Mouse (Mus musculus) heart, embryonic 15.5 days (tissue): ENCODE measurements around the gene Ppm1h. TPM values are rescaled to one million over a fixed set of nuclear protein-coding genes. Genes with fewer than 3 reads are reported as not detected.

Source experiments
- ATAC-seq: fragments of 200-750 bp; cut with Nextera tagmentation; replicated peaks from 2 replicates; pipeline ENCODE4 v1.8.0; 2017; ENCODE audit warnings: low read depth, moderate TSS enrichment; ENCODE audit not compliant: insufficient number of reproducible peaks, insufficient read depth, low FRiP score
- H3K27ac ChIP-seq: fragments of 300-500 bp; sonication (generic); 2 replicates; pipeline ENCODE4 v1.5.1; 2015; ENCODE audit warnings: mild to moderate bottlenecking, inconsistent platforms
- H3K27me3 ChIP-seq: fragments of 300-500 bp; sonication (generic); 2 replicates; pipeline ENCODE4 v1.6.1; 2015; ENCODE audit warnings: inconsistent platforms
- H3K36me3 ChIP-seq: fragments of 300-500 bp; sonication (generic); 2 replicates; pipeline ENCODE4 v1.6.1; 2015; ENCODE audit warnings: mild to moderate bottlenecking, inconsistent platforms
- H3K4me1 ChIP-seq: fragments of 300-500 bp; sonication (generic); replicated peaks from 2 replicates; pipeline ENCODE4 v1.6.1; 2015; ENCODE audit warnings: inconsistent platforms
- H3K4me2 ChIP-seq: fragments of 300-500 bp; sonication (generic); 2 replicates; pipeline ENCODE4 v1.6.1; 2015; ENCODE audit warnings: inconsistent platforms, mild to moderate bottlenecking, moderate library complexity
- H3K4me3 ChIP-seq: fragments of 300-500 bp; sonication (generic); 2 replicates; pipeline ENCODE4 v1.5.1; 2015; ENCODE audit warnings: mild to moderate bottlenecking, inconsistent platforms
- H3K9ac ChIP-seq: fragments of 300-500 bp; sonication (generic); 2 replicates; pipeline ENCODE4 v1.6.1; 2015; ENCODE audit warnings: mild to moderate bottlenecking, inconsistent platforms
- H3K9me3 ChIP-seq: fragments of 300-500 bp; sonication (generic); replicated peaks from 2 replicates; pipeline ENCODE4 v1.6.1; 2016; ENCODE audit warnings: inconsistent platforms
- WGBS: fragments of 180-500 bp; shearing (Covaris S2); methylation state at CpG from one replicate; pipeline ENCODE4 v1.1.7; 2015; ENCODE audit warnings: mixed read lengths; 5-methylcytosine and 5-hydroxymethylcytosine counted together
- polyA plus RNA-seq: library from polyadenylated mRNA; unstranded; fragments of >200 nt; fragmentation: Nextera tagmentation; extraction: Ambion mirVana; gene quantifications from 2 replicates; pipeline ENCODE4 v1.2.1, GENCODE M21; 2015

The Ppm1h gene
- polyA plus RNA-seq, 1 experiment from 2014 or later, result 4.2 TPM

DNA sequence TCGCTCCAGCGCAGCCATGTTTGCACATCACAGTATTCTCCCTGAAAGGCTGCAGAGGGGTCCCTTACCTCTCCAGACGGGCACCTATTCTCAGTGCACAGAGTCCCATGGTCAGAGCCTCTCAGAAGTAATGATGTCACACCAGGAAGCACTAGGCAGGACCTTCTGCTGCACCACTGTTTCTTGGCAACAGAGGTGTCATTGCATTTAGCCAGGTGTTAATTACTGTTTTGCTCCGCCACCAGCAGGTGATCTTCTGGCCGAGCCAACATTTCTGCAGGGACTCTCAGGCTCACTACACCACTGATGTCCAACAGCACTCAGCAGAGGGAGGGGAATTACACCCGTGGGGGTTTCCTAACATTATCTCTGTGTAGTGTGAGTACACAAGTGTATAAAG, 143.0 kb downstream of the Ppm1h start:
- H3K4me2 ChIP-seq, result no peak overlapping the region
- WGBS, result 72% methylated on average over 6 of the region's 6 CpGs

DNA sequence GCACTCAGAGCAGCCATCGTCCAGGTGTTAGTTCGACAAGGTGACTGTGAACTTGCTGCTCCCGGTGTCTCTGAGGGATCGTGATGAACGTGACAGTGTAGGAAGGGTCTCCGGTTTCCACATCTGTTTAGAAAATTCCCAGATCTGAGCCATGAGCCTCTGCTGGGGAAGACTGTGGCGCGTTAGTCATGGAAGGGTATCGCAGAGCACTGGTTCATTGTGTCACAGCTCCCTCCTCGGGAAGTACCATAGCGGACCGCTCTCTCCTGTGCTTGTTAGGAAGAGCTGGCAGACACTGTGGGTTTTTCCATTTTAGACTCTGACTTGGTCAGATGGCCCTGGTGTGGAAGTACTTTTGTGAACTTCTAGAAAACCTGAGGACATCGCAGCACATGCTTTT, 145.1 kb downstream of the Ppm1h start:
- 78% methylated on average over 13 of the region's 13 CpGs for WGBS
- peaks cover 9% of the 10 kb centered on the region for H3K4me1 ChIP-seq
- ATAC-seq, result no peak

More for the DNA sequence above, 143.0 kb downstream of the Ppm1h start:
- no peak overlapping the region for H3K9ac ChIP-seq
- H3K27me3 ChIP-seq, result no peaks in the 10 kb centered on the region
- no peaks in the 10 kb centered on the region for H3K36me3 ChIP-seq
- no peak overlapping the region for H3K27ac ChIP-seq
- H3K4me3 ChIP-seq, result no peak overlapping the region
- H3K4me1 ChIP-seq, result no peaks in the 10 kb centered on the region; the same call in 1 of the 2 replicates
- no peak for ATAC-seq
- no peaks in the 10 kb centered on the region for H3K9me3 ChIP-seq

DNA sequence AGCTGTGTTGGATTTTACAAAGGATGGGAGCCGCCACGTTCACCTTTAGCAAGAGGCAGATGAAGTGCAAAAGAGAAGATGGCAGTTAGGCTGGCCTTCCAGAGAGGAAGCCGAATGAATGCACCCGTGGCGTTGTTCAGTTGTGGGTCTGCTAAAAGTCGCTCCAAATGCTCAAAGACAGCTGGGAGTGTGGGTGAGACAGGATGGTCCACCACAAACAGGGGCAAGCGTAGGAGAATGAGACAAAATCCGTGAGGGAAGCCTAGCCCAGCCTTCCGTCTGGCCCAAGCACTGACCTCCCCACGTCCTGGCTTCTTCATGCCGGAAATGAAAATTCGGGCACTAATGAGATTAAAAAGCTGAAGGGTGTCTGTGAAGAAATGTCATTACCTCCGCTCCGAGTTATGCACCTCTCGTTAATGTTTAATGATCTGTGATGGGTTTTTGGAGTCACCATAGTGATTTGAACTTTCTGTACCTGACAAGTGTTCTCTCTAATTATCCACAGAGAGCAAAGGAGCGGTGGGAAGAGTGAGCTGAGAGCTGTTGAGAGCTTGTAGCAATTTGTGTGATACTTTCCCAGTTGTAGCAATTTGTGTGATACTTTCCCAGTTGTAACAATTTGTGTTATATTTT, 148.3 kb downstream of the Ppm1h start:
- no peaks in the 10 kb centered on the region for H3K36me3 ChIP-seq
- no peaks in the 10 kb centered on the region for H3K9me3 ChIP-seq
- no peak overlapping the region for H3K9ac ChIP-seq
- H3K27ac ChIP-seq, result no peak overlapping the region
- 85% methylated on average over 16 of the region's 16 CpGs for WGBS
- no peak for ATAC-seq
- no peak overlapping the region for H3K4me2 ChIP-seq
- H3K4me1 ChIP-seq, result peaks cover 21% of the 10 kb centered on the region
- H3K4me3 ChIP-seq, result no peak overlapping the region
- H3K27me3 ChIP-seq, result no peaks in the 10 kb centered on the region

More for the DNA sequence above, 145.1 kb downstream of the Ppm1h start:
- no peak overlapping the region for H3K9ac ChIP-seq
- no peak overlapping the region for H3K27ac ChIP-seq
- H3K36me3 ChIP-seq, result no peaks in the 10 kb centered on the region
- H3K4me2 ChIP-seq, result no peak overlapping the region
- no peaks in the 10 kb centered on the region for H3K27me3 ChIP-seq
- no peaks in the 10 kb centered on the region for H3K9me3 ChIP-seq
- no peak overlapping the region for H3K4me3 ChIP-seq

DNA sequence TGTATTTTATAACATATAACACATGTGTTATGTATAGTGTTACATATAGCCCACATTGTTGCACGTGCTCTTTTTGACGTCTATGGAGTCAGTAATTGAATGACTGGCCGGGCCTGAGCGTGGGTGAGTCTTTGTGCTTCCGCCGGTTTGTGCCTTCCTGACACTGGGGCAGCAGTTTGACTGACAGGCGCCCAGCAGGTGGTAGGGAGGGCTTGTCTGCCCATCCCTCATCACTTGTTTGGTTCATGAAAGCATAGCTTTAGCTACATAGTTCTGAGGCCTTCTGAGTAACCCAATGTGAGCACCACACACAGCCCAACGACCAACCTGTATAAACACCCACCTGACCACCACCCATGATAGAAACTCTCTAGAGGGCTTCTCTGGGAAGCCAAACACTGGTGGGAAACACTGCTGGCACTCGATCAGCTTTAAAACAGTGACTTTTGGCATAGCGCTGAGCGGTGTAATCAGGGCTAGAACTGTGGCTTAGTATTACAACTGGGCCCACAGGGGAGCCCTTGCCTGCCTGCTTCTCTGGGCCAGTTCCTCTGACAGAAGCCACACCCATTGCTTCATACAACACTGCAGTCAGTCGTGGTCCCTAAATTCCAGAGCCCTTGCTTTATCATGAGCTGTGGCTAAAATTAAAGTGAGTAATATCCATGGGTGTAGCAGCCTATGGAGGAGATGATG, 149.3 kb downstream of the Ppm1h start:
- peak overlapping the region; percentile 69 for H3K27ac ChIP-seq
- ATAC-seq, result peak; percentile 64

DNA sequence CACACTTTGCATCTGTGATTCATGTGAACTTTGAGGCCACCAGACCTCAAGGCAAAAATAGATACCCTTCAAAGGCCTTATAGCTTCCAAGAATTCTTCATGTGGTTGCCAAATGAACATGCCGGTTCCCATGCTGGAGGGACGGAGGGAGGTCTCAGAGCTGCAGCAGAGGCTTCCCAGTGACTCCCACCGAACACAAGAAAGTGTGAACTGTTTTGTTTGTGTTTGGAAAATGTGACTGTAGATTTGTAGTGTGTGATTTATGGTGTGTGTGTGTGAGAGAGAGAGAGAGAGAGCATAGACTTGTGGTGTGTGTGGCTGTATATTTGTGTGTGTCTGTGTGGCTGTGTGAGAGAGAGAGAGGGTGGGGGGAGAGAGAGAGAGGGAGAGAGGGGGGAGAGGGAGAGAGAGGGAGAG, 151.2 kb downstream of the Ppm1h start:
- no peak overlapping the region for H3K4me2 ChIP-seq
- H3K27me3 ChIP-seq, result no peaks in the 10 kb centered on the region
- peak overlapping the region; percentile 69 for H3K27ac ChIP-seq
- no peak overlapping the region for H3K4me3 ChIP-seq
- no peaks in the 10 kb centered on the region for H3K9me3 ChIP-seq
- no peak overlapping the region for H3K9ac ChIP-seq
- H3K4me1 ChIP-seq, result peaks cover 21% of the 10 kb centered on the region
- ATAC-seq, result peak; percentile 61
- 18% methylated on average over 3 of the region's 3 CpGs for WGBS
- H3K36me3 ChIP-seq, result no peaks in the 10 kb centered on the region

More for the DNA sequence above, 149.3 kb downstream of the Ppm1h start:
- H3K9me3 ChIP-seq, result no peaks in the 10 kb centered on the region
- H3K36me3 ChIP-seq, result no peaks in the 10 kb centered on the region
- WGBS, result 65% methylated on average over 12 of the region's 12 CpGs
- H3K4me1 ChIP-seq, result peaks cover 21% of the 10 kb centered on the region
- no peak overlapping the region for H3K4me3 ChIP-seq
- no peak overlapping the region for H3K4me2 ChIP-seq
- no peaks in the 10 kb centered on the region for H3K27me3 ChIP-seq
- H3K9ac ChIP-seq, result no peak overlapping the region

DNA sequence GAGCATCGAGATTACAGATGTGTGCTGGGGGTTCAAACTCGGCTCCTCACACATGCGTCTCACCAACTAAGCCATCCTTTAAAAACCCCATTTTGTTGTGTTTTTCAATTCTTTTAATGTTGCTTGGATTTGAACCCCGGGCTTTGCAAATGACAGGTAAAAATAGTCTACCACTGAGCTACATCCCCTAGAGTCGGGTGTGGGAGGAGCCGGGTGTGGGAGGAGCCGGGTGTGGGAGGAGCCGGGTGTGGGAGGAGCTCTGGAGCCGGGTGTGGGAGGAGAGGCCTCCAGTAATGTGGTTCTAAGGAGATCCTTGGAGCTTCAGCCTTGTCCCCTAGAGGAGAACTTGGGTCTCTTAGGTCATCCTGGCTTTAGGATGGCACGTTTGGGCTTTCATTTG, 152.1 kb downstream of the Ppm1h start:
- 89% methylated on average over 10 of the region's 10 CpGs for WGBS
- H3K27ac ChIP-seq, result peak overlapping the region; percentile 69
- no peak overlapping the region for H3K4me3 ChIP-seq
- no peaks in the 10 kb centered on the region for H3K9me3 ChIP-seq
- no peak overlapping the region for H3K9ac ChIP-seq
- no peaks in the 10 kb centered on the region for H3K36me3 ChIP-seq
- H3K4me2 ChIP-seq, result no peak overlapping the region
- peaks cover 21% of the 10 kb centered on the region for H3K4me1 ChIP-seq
- H3K27me3 ChIP-seq, result no peaks in the 10 kb centered on the region
- ATAC-seq, result no peak

DNA sequence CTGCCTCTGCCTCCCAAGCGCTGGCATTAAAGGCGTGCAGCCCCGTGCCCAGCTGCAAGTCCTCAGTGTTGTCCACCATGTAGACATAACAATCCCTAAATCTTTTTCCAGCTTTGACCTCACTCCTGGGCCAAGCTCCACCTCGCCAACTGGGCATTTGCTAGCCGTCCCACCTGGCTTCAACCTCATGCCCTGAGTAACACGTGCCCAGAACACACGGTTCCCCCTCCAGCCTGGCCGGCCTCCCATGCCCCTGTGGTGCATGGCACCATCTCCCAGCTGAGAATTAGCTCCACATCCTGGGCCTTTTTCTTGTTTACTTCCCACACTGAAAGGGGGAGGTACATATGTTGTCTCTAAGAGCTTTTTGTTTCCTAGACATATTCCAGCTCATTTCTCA, 163.5 kb downstream of the Ppm1h start:
- H3K36me3 ChIP-seq, result no peaks in the 10 kb centered on the region
- no peak overlapping the region for H3K9ac ChIP-seq
- no peak overlapping the region for H3K4me3 ChIP-seq
- H3K27ac ChIP-seq, result no peak overlapping the region
- no peaks in the 10 kb centered on the region for H3K9me3 ChIP-seq
- 89% methylated on average over 8 of the region's 8 CpGs for WGBS
- H3K27me3 ChIP-seq, result no peaks in the 10 kb centered on the region
- peaks cover 17% of the 10 kb centered on the region for H3K4me1 ChIP-seq
- H3K4me2 ChIP-seq, result no peak overlapping the region
- no peak for ATAC-seq

DNA sequence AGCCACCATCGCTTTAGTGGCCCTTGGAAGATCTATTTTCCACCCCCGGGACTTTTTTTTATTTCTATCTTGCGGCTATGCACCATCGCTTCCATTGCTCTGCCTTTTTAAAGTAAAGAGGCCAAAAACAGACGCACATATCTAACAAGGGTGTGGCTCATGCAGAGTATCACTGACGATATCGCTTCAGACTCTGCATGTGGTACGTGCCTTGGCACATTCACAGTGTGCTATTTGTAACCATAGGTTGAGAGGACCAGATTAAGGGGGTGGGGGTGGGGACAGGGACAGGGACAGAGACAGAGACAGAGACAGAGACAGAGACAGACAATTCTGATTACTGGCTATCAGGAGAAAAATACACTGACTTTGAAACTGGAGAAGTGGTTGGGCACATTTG, 164.4 kb downstream of the Ppm1h start:
- H3K9me3 ChIP-seq, result no peaks in the 10 kb centered on the region
- no peaks in the 10 kb centered on the region for H3K36me3 ChIP-seq
- H3K27ac ChIP-seq, result no peak overlapping the region; the same call in 1 of the 2 replicates
- ATAC-seq, result no peak
- no peaks in the 10 kb centered on the region for H3K27me3 ChIP-seq
- H3K9ac ChIP-seq, result no peak overlapping the region
- H3K4me1 ChIP-seq, result peaks cover 24% of the 10 kb centered on the region
- no peak overlapping the region for H3K4me2 ChIP-seq
- 66% methylated on average over 8 of the region's 8 CpGs for WGBS
- H3K4me3 ChIP-seq, result no peak overlapping the region

DNA sequence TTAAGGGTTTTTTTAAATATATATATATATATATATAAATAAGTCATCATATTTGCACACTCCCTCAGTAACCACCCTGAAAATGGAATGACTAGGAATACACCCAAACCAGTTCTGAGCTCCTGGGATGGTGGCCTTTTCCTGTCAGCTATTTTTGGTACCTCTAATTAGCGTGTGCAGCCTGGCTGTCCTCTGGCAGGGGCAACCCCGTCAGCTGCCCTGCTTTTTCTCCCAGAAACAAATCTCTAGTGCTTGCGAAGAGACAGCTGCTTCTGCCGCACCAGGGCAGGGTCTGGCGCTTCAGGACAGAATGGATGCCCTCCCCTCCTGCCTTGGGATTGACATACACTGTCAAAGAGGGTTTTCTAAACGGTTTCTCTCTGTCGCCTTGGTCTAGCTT, 166.9 kb downstream of the Ppm1h start:
- Histone ChIP-seq H3K4me3 (no peak overlapping the region), H3K36me3 (no peaks in the 10 kb centered on the region), H3K4me1 (peaks cover 34% of the 10 kb centered on the region), H3K27ac (peak overlapping the region; percentile 85), H3K27me3 (no peaks in the 10 kb centered on the region), H3K9ac (no peak overlapping the region), H3K4me2 (peak overlapping the region; percentile 30; the same call in 1 of the 2 replicates), H3K9me3 (no peaks in the 10 kb centered on the region)
- 34% methylated on average over 7 of the region's 7 CpGs for WGBS
- ATAC-seq, result peak; percentile 53; the same call in 1 of the 2 replicates

DNA sequence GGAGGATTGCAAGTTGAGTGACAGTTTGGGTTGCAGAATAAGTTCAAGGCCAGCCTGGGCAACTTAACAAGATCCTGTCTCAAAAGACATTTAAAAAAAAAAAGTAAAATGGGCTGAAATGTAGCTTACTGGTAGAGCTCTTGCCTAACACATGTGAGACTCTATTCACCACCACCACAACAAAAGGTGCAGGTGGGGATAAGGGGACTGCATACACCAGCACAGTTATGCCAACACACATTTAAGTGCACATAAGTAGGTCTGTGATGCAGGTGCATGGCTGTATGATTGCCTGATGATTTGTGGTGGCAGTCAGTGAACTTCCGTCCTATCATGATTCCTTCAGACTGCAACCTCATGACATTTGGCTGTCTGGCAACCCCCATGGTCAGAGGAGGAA, 167.9 kb downstream of the Ppm1h start:
- no peak overlapping the region for H3K9ac ChIP-seq
- H3K27ac ChIP-seq, result peak overlapping the region; percentile 85
- H3K4me3 ChIP-seq, result no peak overlapping the region
- no peaks in the 10 kb centered on the region for H3K9me3 ChIP-seq
- H3K36me3 ChIP-seq, result no peaks in the 10 kb centered on the region
- peaks cover 34% of the 10 kb centered on the region for H3K4me1 ChIP-seq
- 83% methylated on average over 1 of the region's 1 CpGs for WGBS
- H3K27me3 ChIP-seq, result no peaks in the 10 kb centered on the region
- ATAC-seq, result no peak
- no peak overlapping the region for H3K4me2 ChIP-seq

DNA sequence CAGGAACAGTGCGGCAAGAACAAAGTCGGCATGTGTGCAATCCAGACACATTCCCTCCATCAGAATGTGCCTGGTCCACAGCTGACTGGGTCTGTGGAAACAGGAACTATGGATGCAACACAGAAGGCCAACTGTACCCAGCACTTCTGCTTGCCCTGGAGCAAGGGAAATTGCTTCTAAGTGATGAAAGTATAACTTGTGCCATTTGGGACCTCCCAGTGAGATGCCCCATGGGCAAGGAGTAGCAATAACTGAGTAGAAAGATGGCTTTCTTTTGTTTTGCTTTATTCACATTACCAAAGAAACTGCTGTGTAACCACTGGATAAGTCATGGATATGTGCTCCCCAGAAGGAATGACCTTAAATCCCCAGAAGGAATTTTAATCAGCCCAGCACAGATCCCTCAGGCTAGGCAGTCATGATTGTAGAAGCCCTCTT, 169.5 kb downstream of the Ppm1h start:
- Histone ChIP-seq H3K9me3 (no peaks in the 10 kb centered on the region), H3K4me3 (no peak overlapping the region), H3K36me3 (no peaks in the 10 kb centered on the region), H3K27me3 (no peaks in the 10 kb centered on the region), H3K27ac (no peak overlapping the region), H3K9ac (no peak overlapping the region), H3K4me1 (peaks cover 29% of the 10 kb centered on the region), H3K4me2 (no peak overlapping the region)
- 71% methylated on average over 2 of the region's 2 CpGs for WGBS
- no peak for ATAC-seq
